Mouse (Mus musculus): ENCODE data around the gene Arsb.

- TF ChIP-seq CTCF (IDR thresholded peaks at IDR 0.05; ENCODE audit: insufficient read depth, low read depth, low read length) (no peak), POLR2A (IDR thresholded peaks at IDR 0.05; ENCODE audit: insufficient read depth, low read depth, low read length) (no peak)
Observed at GRCm38 (mm10) chr13:93761831-93762230, 9.6 kb upstream of the Arsb start.
